Mouse (Mus musculus) C2C12 (cell line): Measurements from ENCODE around the gene Tenm4.

ENCODE experiments used
- CTCF ChIP-seq: IDR thresholded peaks from one replicate; pipeline ENCODE4 v1.5.1; 2011; ENCODE audit not compliant: control insufficient read depth, insufficient read depth, insufficient read length
- MAX ChIP-seq: IDR thresholded peaks from one replicate; pipeline ENCODE4 v1.6.1; 2011; ENCODE audit warnings: mild to moderate bottlenecking, control low read depth
- MYOG ChIP-seq: IDR thresholded peaks from one replicate; pipeline ENCODE4 v1.6.1; 2011; ENCODE audit not compliant: control insufficient read depth, insufficient read length; ENCODE audit errors: extremely low read depth

DNA sequence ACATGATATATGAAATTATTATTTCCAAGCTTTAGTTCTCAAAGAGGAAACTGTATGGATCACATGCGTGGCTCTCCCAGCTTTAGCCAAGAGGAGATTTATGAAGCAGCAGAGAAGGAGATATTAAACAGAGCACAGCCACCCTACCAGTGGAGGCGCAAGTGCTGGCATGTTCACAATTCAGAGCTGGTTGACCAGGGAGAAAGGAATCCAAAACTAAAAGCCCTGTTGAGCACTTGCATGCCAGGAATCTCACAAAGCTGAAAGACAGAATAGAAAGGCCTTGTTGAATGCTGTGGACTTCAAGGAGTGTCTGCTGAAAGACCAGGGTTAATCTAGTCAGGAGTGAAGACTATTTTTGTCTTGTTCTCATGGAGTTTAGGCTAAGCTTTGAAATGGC lies 446.3 kb downstream of the Tenm4 start:
- TF ChIP-seq CTCF, result no peak
- no peak for TF ChIP-seq MAX
- TF ChIP-seq MYOG, result no peak
